Mouse (Mus musculus) hindbrain, embryonic 11.5 days (tissue): ENCODE data around the gene Tm7sf3. TPM values are rescaled to one million over a fixed set of nuclear protein-coding genes. Genes with fewer than 3 reads are reported as not detected.

Experiments
- ATAC-seq: fragments of 200-750 bp; cut with Nextera tagmentation; 2 replicates; pipeline ENCODE4 v1.8.0; 2017; ENCODE audit warnings: mild to moderate bottlenecking, moderate TSS enrichment, moderate library complexity; ENCODE audit not compliant: low FRiP score
- DNase-seq: peaks from one replicate; pipeline ENCODE4 v3.0.0-alpha.2; 2015; ENCODE audit warnings: low spot score
- H3K27ac ChIP-seq: fragments of 300-500 bp; sonication (generic); 2 replicates; pipeline ENCODE4 v1.5.1; 2014; ENCODE audit warnings: mild to moderate bottlenecking, low read depth, low read length
- H3K27me3 ChIP-seq: fragments of 300-500 bp; sonication (generic); 2 replicates; pipeline ENCODE4 v1.6.1; 2014; ENCODE audit warnings: mild to moderate bottlenecking, low read length, moderate library complexity, mixed read lengths; ENCODE audit not compliant: control insufficient read depth, insufficient read depth
- H3K36me3 ChIP-seq: fragments of 300-500 bp; sonication (generic); 2 replicates; pipeline ENCODE4 v1.6.1; 2014; ENCODE audit warnings: mild to moderate bottlenecking, low read length, moderate library complexity, mixed read lengths; ENCODE audit not compliant: control insufficient read depth, insufficient read depth
- H3K4me1 ChIP-seq: fragments of 300-500 bp; sonication (generic); replicated peaks from 2 replicates; pipeline ENCODE4 v1.6.1; 2014; ENCODE audit warnings: low read length, mixed read lengths; ENCODE audit not compliant: control insufficient read depth, insufficient read depth
- H3K4me2 ChIP-seq: fragments of 300-500 bp; sonication (generic); replicated peaks from 2 replicates; pipeline ENCODE4 v1.6.1; 2014; ENCODE audit warnings: mild to moderate bottlenecking, low read depth, low read length
- H3K4me3 ChIP-seq: fragments of 300-500 bp; sonication (generic); 2 replicates; pipeline ENCODE4 v1.5.1; 2014; ENCODE audit warnings: low read depth, low read length
- H3K9ac ChIP-seq: fragments of 300-500 bp; sonication (generic); 2 replicates; pipeline ENCODE4 v1.6.1; 2014; ENCODE audit warnings: low read depth, low read length
- H3K9me3 ChIP-seq: fragments of 300-500 bp; sonication (generic); 2 replicates; pipeline ENCODE4 v1.6.1; 2016; ENCODE audit warnings: low read length; ENCODE audit not compliant: control insufficient read depth
- WGBS: fragments of 180-500 bp; shearing (Covaris S2); extraction: QIAGEN DNeasy Blood & Tissue Kit; methylation state at CpG from one replicate; pipeline ENCODE4 v1.1.7; 2014; 5-methylcytosine and 5-hydroxymethylcytosine counted together
- polyA plus RNA-seq: library from polyadenylated mRNA; unstranded; fragments of >200 nt; fragmentation: Nextera tagmentation; extraction: Ambion mirVana; gene quantifications from 2 replicates; pipeline ENCODE4 v1.2.1, GENCODE M21; 2014

The Tm7sf3 gene
- polyA plus RNA-seq, 1 experiment from 2014 or later: 27.8 TPM

GRCm38 (mm10) chr6:146631847-146632246 lies 10.8 kb downstream of the Tm7sf3 start:
- DNase-seq: no peak
- H3K9ac ChIP-seq: no peak overlapping the region
- ATAC-seq: no peak
- H3K4me3 ChIP-seq: no peak overlapping the region
- no peaks in the 10 kb centered on the region for H3K9me3 ChIP-seq
- H3K27me3 ChIP-seq: no peaks in the 10 kb centered on the region
- H3K4me2 ChIP-seq: no peak overlapping the region
- H3K36me3 ChIP-seq: no peaks in the 10 kb centered on the region
- H3K4me1 ChIP-seq: no peaks in the 10 kb centered on the region
- H3K27ac ChIP-seq: no peak overlapping the region
- 69% methylated on average over 8 of the region's 8 CpGs for WGBS

DNA sequence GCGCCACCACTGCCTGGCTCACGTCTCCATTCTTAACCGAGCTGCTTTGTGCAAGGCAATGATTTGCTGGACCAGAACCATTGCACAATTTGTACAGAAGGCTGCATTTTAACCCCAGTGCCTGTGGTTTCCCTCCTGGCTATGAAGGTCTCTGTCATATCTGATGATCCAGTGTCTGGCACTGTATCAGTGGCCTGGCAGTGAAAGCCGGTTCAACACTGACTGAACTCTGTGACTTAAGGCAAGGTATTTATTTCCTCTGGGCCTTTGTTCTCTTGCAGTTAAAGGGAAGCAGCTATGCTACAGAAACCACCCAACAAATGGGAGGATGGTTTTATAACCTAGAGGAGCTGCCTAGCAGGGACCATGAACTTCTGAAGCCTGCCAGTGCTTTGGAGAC lies 11.7 kb downstream of the Tm7sf3 start:
- ATAC-seq (no peak), DNase-seq (no peak)
- no peak overlapping the region for H3K27ac ChIP-seq
- no peak overlapping the region for H3K4me3 ChIP-seq
- no peak overlapping the region for H3K4me2 ChIP-seq
- WGBS: 91% methylated on average over 4 of the region's 4 CpGs
- no peaks in the 10 kb centered on the region for H3K4me1 ChIP-seq
- H3K9ac ChIP-seq: no peak overlapping the region
- no peaks in the 10 kb centered on the region for H3K9me3 ChIP-seq
- no peaks in the 10 kb centered on the region for H3K36me3 ChIP-seq
- no peaks in the 10 kb centered on the region for H3K27me3 ChIP-seq

GRCm38 (mm10) chr6:146629781-146630756 lies 12.6 kb downstream of the Tm7sf3 start:
- Histone ChIP-seq H3K4me1 (no peaks in the 10 kb centered on the region), H3K4me3 (no peak overlapping the region), H3K27me3 (no peaks in the 10 kb centered on the region), H3K4me2 (no peak overlapping the region), H3K9ac (no peak overlapping the region), H3K36me3 (no peaks in the 10 kb centered on the region), H3K9me3 (no peaks in the 10 kb centered on the region), H3K27ac (no peak overlapping the region)
- DNase-seq (no peak), ATAC-seq (no peak)
- WGBS: 83% methylated on average over 9 of the region's 9 CpGs

GRCm38 (mm10) chr6:146628123-146628522 lies 14.5 kb downstream of the Tm7sf3 start:
- Histone ChIP-seq H3K27me3 (no peaks in the 10 kb centered on the region), H3K9ac (no peak overlapping the region), H3K4me3 (no peak overlapping the region), H3K9me3 (no peaks in the 10 kb centered on the region), H3K4me2 (no peak overlapping the region), H3K36me3 (no peaks in the 10 kb centered on the region), H3K27ac (no peak overlapping the region), H3K4me1 (no peaks in the 10 kb centered on the region)
- WGBS: 74% methylated on average over 2 of the region's 3 CpGs
- ATAC-seq (no peak), DNase-seq (no peak)

DNA sequence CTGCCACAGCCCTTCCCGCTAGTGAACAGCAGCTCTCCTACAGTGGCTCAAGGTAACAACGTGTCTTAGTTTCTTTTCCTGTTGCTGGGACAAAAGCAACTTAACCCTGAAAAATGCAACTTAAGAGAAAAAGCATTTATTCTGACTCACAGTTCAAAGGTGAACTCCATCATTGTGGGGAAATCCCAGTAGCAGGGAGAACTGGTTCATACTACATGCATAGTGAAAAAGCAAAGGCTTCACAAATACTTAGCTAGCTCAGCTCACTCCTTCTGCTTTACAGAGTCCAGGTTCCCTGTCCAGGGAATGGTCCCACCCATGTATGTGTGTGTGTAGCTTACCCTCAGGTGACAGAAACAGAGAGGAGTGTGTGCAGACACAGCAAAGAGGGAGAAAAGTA lies 26.0 kb downstream of the Tm7sf3 start:
- 91% methylated on average over 2 of the region's 2 CpGs for WGBS
- no peaks in the 10 kb centered on the region for H3K36me3 ChIP-seq

DNA sequence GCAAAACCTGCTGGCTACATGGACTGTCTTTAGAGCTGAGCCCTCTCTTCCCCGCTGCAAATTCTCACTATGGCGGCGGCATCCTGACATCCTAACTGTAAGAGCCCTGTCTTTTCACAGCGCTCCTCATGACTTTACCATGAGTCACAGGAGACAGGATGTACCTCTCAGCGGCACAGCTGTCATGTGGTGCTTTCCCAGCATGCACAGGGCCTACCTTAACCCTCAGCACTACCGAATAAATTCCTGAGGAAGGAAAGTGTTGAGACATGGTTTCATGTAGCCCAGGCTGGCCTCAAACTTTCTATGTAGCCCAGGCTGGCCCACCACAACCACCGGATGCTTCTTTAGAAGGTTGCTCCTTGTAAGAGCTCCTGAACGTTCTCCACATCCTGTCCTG lies 26.7 kb downstream of the Tm7sf3 start:
- no peaks in the 10 kb centered on the region for H3K36me3 ChIP-seq
- no peak overlapping the region for H3K4me2 ChIP-seq
- no peak overlapping the region for H3K9ac ChIP-seq
- H3K27me3 ChIP-seq: no peaks in the 10 kb centered on the region
- ATAC-seq (no peak), DNase-seq (no peak)
- no peaks in the 10 kb centered on the region for H3K4me1 ChIP-seq
- H3K4me3 ChIP-seq: no peak overlapping the region
- H3K27ac ChIP-seq: no peak overlapping the region
- no peaks in the 10 kb centered on the region for H3K9me3 ChIP-seq
- 93% methylated on average over 8 of the region's 8 CpGs for WGBS

More for the DNA sequence above, 26.0 kb downstream of the Tm7sf3 start:
- Histone ChIP-seq H3K9ac (no peak overlapping the region), H3K4me3 (no peak overlapping the region), H3K27me3 (no peaks in the 10 kb centered on the region), H3K4me1 (no peaks in the 10 kb centered on the region), H3K27ac (no peak overlapping the region), H3K9me3 (no peaks in the 10 kb centered on the region), H3K4me2 (no peak overlapping the region)
- no peak for DNase-seq
- no peak for ATAC-seq

DNA sequence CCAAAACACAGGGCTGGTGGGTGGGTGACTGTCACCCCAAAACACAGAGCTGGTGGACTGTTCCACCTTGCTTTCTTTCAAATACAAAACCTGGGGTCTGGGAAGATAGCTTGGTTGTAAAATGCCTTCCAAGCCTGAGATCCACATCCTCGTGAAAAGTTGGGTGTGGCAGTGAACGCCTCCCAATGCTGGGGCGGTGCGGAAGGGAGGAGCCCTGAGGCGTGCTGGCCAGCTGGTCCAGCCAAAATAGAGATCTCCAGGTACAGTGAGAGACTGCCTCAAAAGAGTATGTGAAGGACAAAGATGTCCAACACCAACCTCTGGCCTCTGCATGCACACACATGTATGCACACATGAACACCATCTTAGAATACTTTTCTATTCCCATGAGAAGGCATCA lies 28.1 kb downstream of the Tm7sf3 start:
- ATAC-seq (no peak), DNase-seq (no peak)
- no peaks in the 10 kb centered on the region for H3K27me3 ChIP-seq
- H3K9me3 ChIP-seq: no peaks in the 10 kb centered on the region
- H3K4me3 ChIP-seq: no peak overlapping the region
- no peak overlapping the region for H3K27ac ChIP-seq
- no peaks in the 10 kb centered on the region for H3K36me3 ChIP-seq
- WGBS: 95% methylated on average over 5 of the region's 5 CpGs
- no peak overlapping the region for H3K4me2 ChIP-seq
- H3K4me1 ChIP-seq: no peaks in the 10 kb centered on the region
- no peak overlapping the region for H3K9ac ChIP-seq

DNA sequence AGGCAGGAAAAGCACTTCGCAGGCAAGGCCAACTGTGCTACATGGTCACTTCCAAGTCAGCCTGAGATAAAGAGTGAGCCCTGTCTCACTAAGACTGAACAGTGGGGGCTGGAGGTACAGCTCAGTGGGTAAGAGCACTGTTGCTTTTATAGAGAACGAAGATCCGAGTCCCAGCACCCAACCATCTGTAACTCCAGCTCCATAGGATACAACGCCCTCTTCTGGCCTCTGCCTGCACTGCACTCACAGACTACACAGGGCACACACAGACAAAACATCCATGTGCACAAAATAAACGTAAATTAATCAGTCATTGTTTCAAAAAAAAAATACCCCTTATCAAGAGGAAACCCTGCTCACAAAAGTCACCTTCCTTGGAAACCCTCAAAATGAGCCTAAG lies 28.7 kb downstream of the Tm7sf3 start:
- Histone ChIP-seq H3K4me1 (no peaks in the 10 kb centered on the region), H3K27me3 (no peaks in the 10 kb centered on the region), H3K27ac (no peak overlapping the region), H3K4me3 (no peak overlapping the region), H3K9me3 (no peaks in the 10 kb centered on the region), H3K4me2 (no peak overlapping the region), H3K9ac (no peak overlapping the region), H3K36me3 (no peaks in the 10 kb centered on the region)
- WGBS: 90% methylated on average over 5 of the region's 5 CpGs
- ATAC-seq (no peak), DNase-seq (no peak)

DNA sequence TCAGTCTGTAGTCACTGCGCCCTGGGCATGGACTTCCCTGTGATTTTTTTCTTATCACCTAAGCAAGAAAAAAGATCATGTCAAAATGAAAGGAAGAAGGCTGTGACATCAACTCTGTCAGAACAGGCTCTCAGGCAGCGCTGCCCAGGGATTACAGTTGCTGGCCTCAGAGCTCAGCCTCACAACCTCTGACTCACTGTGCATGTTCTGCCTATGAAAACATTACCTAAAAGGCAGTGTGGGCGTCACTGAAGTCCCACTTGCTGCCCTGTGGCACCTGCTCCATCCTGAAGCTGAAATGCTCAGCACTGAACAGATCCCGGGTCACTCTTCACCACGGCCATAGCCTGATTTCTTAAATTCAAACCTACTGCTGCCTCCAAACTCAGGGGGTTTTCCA lies 29.9 kb downstream of the Tm7sf3 start:
- Histone ChIP-seq H3K4me1 (no peaks in the 10 kb centered on the region), H3K9me3 (no peaks in the 10 kb centered on the region), H3K36me3 (no peaks in the 10 kb centered on the region), H3K27ac (no peak overlapping the region), H3K9ac (no peak overlapping the region), H3K27me3 (no peaks in the 10 kb centered on the region), H3K4me3 (no peak overlapping the region), H3K4me2 (no peak overlapping the region)
- WGBS: 90% methylated on average over 5 of the region's 5 CpGs
- DNase-seq (no peak), ATAC-seq (no peak)
